Mouse (Mus musculus): ENCODE measurements around the gene Kcnip1. TPM values are rescaled to one million over a fixed set of nuclear protein-coding genes. Genes with fewer than 3 reads are reported as not detected.
A peak's percentile ranks its signal among the peaks of the same experiment; 100 is the strongest.

Gene Kcnip1
- polyA plus RNA-seq, 1 experiment from 2014 or later: 110 TPM

- Histone ChIP-seq H3K4me3 (replicated peaks; ENCODE audit: low read length) (no peak overlapping the region), H3K9ac (no peak overlapping the region), H3K36me3 (replicated peaks; ENCODE audit: control insufficient read depth, insufficient read depth) (no peaks in the 10 kb centered on the region), H3K4me2 (replicated peaks) (no peak overlapping the region), H3K27me3 (ENCODE audit: control insufficient read depth, insufficient read depth, low read length) (no peaks in the 10 kb centered on the region), H3K9me3 (ENCODE audit: control insufficient read depth, low read length) (no peaks in the 10 kb centered on the region), H3K27ac (no peak overlapping the region), H3K4me1 (replicated peaks; ENCODE audit: control insufficient read depth, insufficient read depth, low read length) (peaks cover 10% of the 10 kb centered on the region)
- WGBS: 88% methylated on average over 5 of the region's 5 CpGs
- DNase-seq (ENCODE audit: low spot score): no peak
- no peak for ATAC-seq (ENCODE audit: low FRiP score)
Measured at GRCm38 (mm10) chr11:33821331-33821730, 171.6 kb downstream of the Kcnip1 start.

- Histone ChIP-seq H3K4me3 (replicated peaks; ENCODE audit: low read length) (no peak overlapping the region), H3K9ac (no peak overlapping the region), H3K4me2 (replicated peaks) (no peak overlapping the region), H3K36me3 (replicated peaks; ENCODE audit: control insufficient read depth, insufficient read depth) (no peaks in the 10 kb centered on the region), H3K27ac (no peak overlapping the region), H3K27me3 (ENCODE audit: control insufficient read depth, insufficient read depth, low read length) (no peaks in the 10 kb centered on the region), H3K4me1 (replicated peaks; ENCODE audit: control insufficient read depth, insufficient read depth, low read length) (peaks cover 13% of the 10 kb centered on the region), H3K9me3 (ENCODE audit: control insufficient read depth, low read length) (no peaks in the 10 kb centered on the region)
- ATAC-seq (ENCODE audit: low FRiP score) (no peak), DNase-seq (ENCODE audit: low spot score) (no peak)
- WGBS: 79% methylated on average over 7 of the region's 7 CpGs
Measured at GRCm38 (mm10) chr11:33820876-33821275, 172.1 kb downstream of the Kcnip1 start.

- H3K4me2 ChIP-seq (replicated peaks): no peak overlapping the region
- no peaks in the 10 kb centered on the region for H3K9me3 ChIP-seq (ENCODE audit: control insufficient read depth, low read length)
- H3K36me3 ChIP-seq (replicated peaks; ENCODE audit: control insufficient read depth, insufficient read depth): no peaks in the 10 kb centered on the region
- peaks cover 5% of the 10 kb centered on the region; the same call in 1 of the 2 replicates for H3K4me1 ChIP-seq (replicated peaks; ENCODE audit: control insufficient read depth, insufficient read depth, low read length)
- no peaks in the 10 kb centered on the region for H3K27me3 ChIP-seq (ENCODE audit: control insufficient read depth, insufficient read depth, low read length)
- H3K27ac ChIP-seq: no peak overlapping the region
- ATAC-seq (ENCODE audit: low FRiP score) (no peak), DNase-seq (ENCODE audit: low spot score) (no peak)
- 42% methylated on average over 5 of the region's 5 CpGs for WGBS
- H3K9ac ChIP-seq: no peak overlapping the region
- no peak overlapping the region for H3K4me3 ChIP-seq (replicated peaks; ENCODE audit: low read length)
Measured at GRCm38 (mm10) chr11:33818861-33819503, 174.0 kb downstream of the Kcnip1 start.

DNA sequence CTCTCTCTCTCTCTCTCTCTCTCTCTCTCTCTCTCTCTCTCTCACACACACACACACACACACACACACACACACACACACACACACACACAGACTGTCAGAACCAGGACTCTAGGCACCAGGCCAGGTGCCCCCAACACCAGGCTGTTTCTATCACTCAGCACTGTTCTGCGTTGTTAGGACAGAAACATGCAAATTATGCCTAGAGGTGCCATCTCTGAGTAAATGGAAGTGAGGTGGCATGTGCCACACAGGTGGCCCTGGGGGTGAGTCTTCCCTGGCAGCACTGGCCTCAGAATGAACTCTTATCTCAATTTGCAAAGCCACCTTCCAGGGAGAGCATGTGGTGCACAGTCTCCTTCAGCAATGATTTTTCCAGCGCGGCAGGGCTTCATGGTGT lies 176.9 kb downstream of the Kcnip1 start:
- H3K27ac ChIP-seq: no peak overlapping the region
- H3K27me3 ChIP-seq (ENCODE audit: control insufficient read depth, insufficient read depth, low read length): no peaks in the 10 kb centered on the region
- ATAC-seq (ENCODE audit: low FRiP score): no peak
- peak overlapping the region; percentile 16; the same call in 1 of the 2 replicates for H3K9ac ChIP-seq
- H3K9me3 ChIP-seq (ENCODE audit: control insufficient read depth, low read length): no peaks in the 10 kb centered on the region
- no peak for DNase-seq (ENCODE audit: low spot score)
- H3K4me1 ChIP-seq (replicated peaks; ENCODE audit: control insufficient read depth, insufficient read depth, low read length): peaks cover 5% of the 10 kb centered on the region; the same call in 1 of the 2 replicates
- H3K36me3 ChIP-seq (replicated peaks; ENCODE audit: control insufficient read depth, insufficient read depth): no peaks in the 10 kb centered on the region
- no peak overlapping the region for H3K4me3 ChIP-seq (replicated peaks; ENCODE audit: low read length)
- 34% methylated on average over 3 of the region's 3 CpGs for WGBS
- H3K4me2 ChIP-seq (replicated peaks): no peak overlapping the region

DNA sequence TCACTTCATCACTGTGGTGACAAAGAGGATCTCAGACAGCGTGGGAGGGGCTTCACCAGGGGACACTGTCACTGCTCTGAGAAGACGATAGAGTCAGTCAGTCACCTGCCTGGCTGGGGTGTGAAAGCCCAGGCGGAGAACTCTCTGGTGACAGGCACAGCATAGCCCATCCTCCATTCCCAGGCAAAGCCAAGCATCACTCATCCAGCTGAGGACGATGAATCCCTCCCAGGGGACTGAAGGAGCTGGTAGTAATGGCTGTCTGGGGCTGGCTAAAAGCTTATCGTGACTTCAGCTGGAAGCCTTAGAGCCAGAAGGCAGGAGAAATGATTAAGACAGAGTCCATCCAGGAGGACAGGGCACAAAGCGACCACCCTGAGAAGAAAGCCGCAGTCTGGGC lies 182.8 kb downstream of the Kcnip1 start:
- Histone ChIP-seq H3K27ac (no peak overlapping the region), H3K27me3 (ENCODE audit: control insufficient read depth, insufficient read depth, low read length) (no peaks in the 10 kb centered on the region), H3K9ac (no peak overlapping the region), H3K4me3 (replicated peaks; ENCODE audit: low read length) (no peak overlapping the region), H3K4me2 (replicated peaks) (no peak overlapping the region), H3K9me3 (ENCODE audit: control insufficient read depth, low read length) (no peaks in the 10 kb centered on the region), H3K36me3 (replicated peaks; ENCODE audit: control insufficient read depth, insufficient read depth) (no peaks in the 10 kb centered on the region), H3K4me1 (replicated peaks; ENCODE audit: control insufficient read depth, insufficient read depth, low read length) (no peaks in the 10 kb centered on the region)
- WGBS: 58% methylated on average over 7 of the region's 7 CpGs
- DNase-seq (ENCODE audit: low spot score): no peak
- ATAC-seq (ENCODE audit: low FRiP score): 0 out of 2 replicates have a peak, but pooled peaks have one; percentile 24

GRCm38 (mm10) chr11:33803093-33803492 lies 189.9 kb downstream of the Kcnip1 start:
- 66% methylated on average over 2 of the region's 2 CpGs for WGBS
- Histone ChIP-seq H3K36me3 (replicated peaks; ENCODE audit: control insufficient read depth, insufficient read depth) (no peaks in the 10 kb centered on the region), H3K27ac (no peak overlapping the region), H3K9me3 (ENCODE audit: control insufficient read depth, low read length) (no peaks in the 10 kb centered on the region), H3K27me3 (ENCODE audit: control insufficient read depth, insufficient read depth, low read length) (no peaks in the 10 kb centered on the region), H3K4me3 (replicated peaks; ENCODE audit: low read length) (no peak overlapping the region), H3K4me1 (replicated peaks; ENCODE audit: control insufficient read depth, insufficient read depth, low read length) (peaks cover 9% of the 10 kb centered on the region; the same call in 1 of the 2 replicates), H3K4me2 (replicated peaks) (no peak overlapping the region), H3K9ac (no peak overlapping the region)
- ATAC-seq (ENCODE audit: low FRiP score): no peak
- DNase-seq (ENCODE audit: low spot score): no peak

DNA sequence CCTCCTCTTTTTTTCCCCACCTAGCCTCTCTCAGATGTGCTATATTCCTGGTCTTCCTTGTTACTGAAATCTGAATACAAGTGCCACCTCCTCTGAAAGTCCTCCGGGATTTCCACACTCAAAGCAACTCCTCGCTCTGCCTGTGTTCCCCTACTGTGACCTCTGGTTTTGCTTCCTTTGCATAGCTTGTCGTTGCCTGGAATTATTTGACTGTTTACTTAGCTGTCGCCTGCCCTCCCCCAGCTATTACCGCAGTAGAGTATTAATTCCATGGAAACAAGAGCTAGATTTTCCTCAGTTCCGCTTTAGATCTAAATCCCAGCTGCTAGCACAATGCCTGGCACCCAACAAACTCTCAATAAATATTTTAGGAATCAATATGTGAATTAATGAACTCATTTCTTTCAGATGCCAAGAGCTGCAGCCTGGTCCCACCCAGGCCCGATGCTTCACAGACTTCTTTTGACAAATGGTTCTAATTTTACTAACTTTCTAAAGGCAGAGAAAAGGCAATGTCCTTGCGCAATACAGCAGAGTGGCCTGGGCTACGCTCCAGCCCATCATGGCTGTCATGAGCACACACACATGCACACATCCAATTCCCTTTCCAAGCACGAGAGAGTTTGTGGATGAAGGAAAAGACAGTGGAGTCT lies 192.4 kb downstream of the Kcnip1 start:
- no peak overlapping the region for H3K4me2 ChIP-seq (replicated peaks)
- no peaks in the 10 kb centered on the region for H3K9me3 ChIP-seq (ENCODE audit: control insufficient read depth, low read length)
- DNase-seq (ENCODE audit: low spot score): no peak
- no peak for ATAC-seq (ENCODE audit: low FRiP score)
- WGBS: 65% methylated on average over 10 of the region's 10 CpGs
- no peaks in the 10 kb centered on the region for H3K27me3 ChIP-seq (ENCODE audit: control insufficient read depth, insufficient read depth, low read length)
- peaks cover 10% of the 10 kb centered on the region; the same call in 1 of the 2 replicates for H3K4me1 ChIP-seq (replicated peaks; ENCODE audit: control insufficient read depth, insufficient read depth, low read length)
- H3K27ac ChIP-seq: no peak overlapping the region
- H3K9ac ChIP-seq: no peak overlapping the region
- no peaks in the 10 kb centered on the region for H3K36me3 ChIP-seq (replicated peaks; ENCODE audit: control insufficient read depth, insufficient read depth)
- no peak overlapping the region for H3K4me3 ChIP-seq (replicated peaks; ENCODE audit: low read length)

GRCm38 (mm10) chr11:33799933-33800332 lies 193.0 kb downstream of the Kcnip1 start:
- Histone ChIP-seq H3K27me3 (ENCODE audit: control insufficient read depth, insufficient read depth, low read length) (no peaks in the 10 kb centered on the region), H3K4me3 (replicated peaks; ENCODE audit: low read length) (no peak overlapping the region), H3K9me3 (ENCODE audit: control insufficient read depth, low read length) (no peaks in the 10 kb centered on the region), H3K36me3 (replicated peaks; ENCODE audit: control insufficient read depth, insufficient read depth) (no peaks in the 10 kb centered on the region), H3K4me2 (replicated peaks) (no peak overlapping the region), H3K4me1 (replicated peaks; ENCODE audit: control insufficient read depth, insufficient read depth, low read length) (peaks cover 10% of the 10 kb centered on the region; the same call in 1 of the 2 replicates), H3K27ac (no peak overlapping the region), H3K9ac (no peak overlapping the region)
- no peak for DNase-seq (ENCODE audit: low spot score)
- no peak for ATAC-seq (ENCODE audit: low FRiP score)
- 29% methylated on average over 1 of the region's 1 CpGs for WGBS

- Histone ChIP-seq H3K27me3 (ENCODE audit: control insufficient read depth, insufficient read depth, low read length) (no peaks in the 10 kb centered on the region), H3K4me3 (replicated peaks; ENCODE audit: low read length) (no peak overlapping the region), H3K4me1 (replicated peaks; ENCODE audit: control insufficient read depth, insufficient read depth, low read length) (peaks cover 10% of the 10 kb centered on the region; the same call in 1 of the 2 replicates), H3K9ac (no peak overlapping the region), H3K4me2 (replicated peaks) (no peak overlapping the region), H3K36me3 (replicated peaks; ENCODE audit: control insufficient read depth, insufficient read depth) (no peaks in the 10 kb centered on the region), H3K9me3 (ENCODE audit: control insufficient read depth, low read length) (no peaks in the 10 kb centered on the region), H3K27ac (no peak overlapping the region; the same call in 1 of the 2 replicates)
- DNase-seq (ENCODE audit: low spot score): no peak
- no peak for ATAC-seq (ENCODE audit: low FRiP score)
- 58% methylated on average over 12 of the region's 12 CpGs for WGBS
Measured at GRCm38 (mm10) chr11:33798094-33798648, 194.8 kb downstream of the Kcnip1 start.

Measured in hindbrain, embryonic 14.5 days (tissue).